ENCODE assay signal across 7 mouse cellular contexts in genomic region chr11:53567224-53568014, GRCm38 (mm10). TPM values are rescaled to one million over a fixed set of nuclear protein-coding genes. Genes with fewer than 3 reads are reported as not detected.
DNase-seq lines count a peak whose midpoint lies in the region; ATAC-seq and TF ChIP-seq lines count a peak whose summit lies in the region.

Kif3a (plus strand) TSS chr11:53567379.

- H3K27me3 ChIP-seq in embryonic facial prominence, embryonic 10.5 days (replicated peaks; ENCODE audit: low read depth, poor library complexity, severe bottlenecking), result no peaks in the 10 kb centered on the region
- H3K27me3 ChIP-seq in intestine, postnatal 0 days (replicated peaks; ENCODE audit: control insufficient read depth, insufficient read depth, low read length), result no peaks in the 10 kb centered on the region
- no peaks in the 10 kb centered on the region for H3K27me3 ChIP-seq in midbrain, embryonic 12.5 days
- H3K27me3 ChIP-seq in small intestine, adult 2 months (ENCODE audit: control insufficient read depth, insufficient read depth, low read length), result no peaks in the 10 kb centered on the region; the same call in 1 of the 2 replicates

- peaks cover 17% of the 10 kb centered on the region for H3K4me1 ChIP-seq in embryonic facial prominence, embryonic 10.5 days
- no peaks in the 10 kb centered on the region; the same call in 1 of the 2 replicates for H3K4me1 ChIP-seq in intestine, postnatal 0 days (replicated peaks; ENCODE audit: control insufficient read depth, insufficient read depth, low read length)
- peaks cover 19% of the 10 kb centered on the region for H3K4me1 ChIP-seq in midbrain, embryonic 12.5 days
- no peaks in the 10 kb centered on the region for H3K4me1 ChIP-seq in small intestine, adult 2 months (ENCODE audit: control insufficient read depth, insufficient read depth, insufficient read length, low read length)

- intact Hi-C loops in left cerebral cortex, postnatal 4 days (cut with DNase I), result loop anchor here (5.0 kb wide), 1 partner anchor 100 kb away; no protein-coding TSS in a partner anchor

- under 1% methylated on average over 69 of the region's 69 CpGs for WGBS in embryonic facial prominence, embryonic 10.5 days
- under 1% methylated on average over 67 of the region's 69 CpGs for WGBS in intestine, postnatal 0 days
- WGBS in midbrain, embryonic 12.5 days, result 1% methylated on average over 68 of the region's 69 CpGs
- WGBS in small intestine, adult 2 months, result 2% methylated on average over 68 of the region's 69 CpGs

- H3K9ac ChIP-seq in intestine, postnatal 0 days (ENCODE audit: low read depth, low read length), result peak within 1 kb of the TSS; percentile 66
- H3K9ac ChIP-seq in midbrain, embryonic 12.5 days (replicated peaks), result peak within 1 kb of the TSS; percentile 83

- DNase-seq in adrenal gland, postnatal 10 days, result peak; percentile 95
- DNase-seq in embryonic facial prominence, embryonic 10.5 days (ENCODE audit: low spot score), result peak; percentile 97
- DNase-seq in gonadal fat pad, adult 2 months (ENCODE audit: low read depth), result peak; percentile 45
- peak; percentile 96 for DNase-seq in left cerebral cortex, postnatal 4 days

- peak within 1 kb of the TSS; percentile 91 for H3K27ac ChIP-seq in embryonic facial prominence, embryonic 10.5 days (replicated peaks)
- no peak within 1 kb of the TSS for H3K27ac ChIP-seq in intestine, postnatal 0 days (ENCODE audit: low read depth, low read length)
- H3K27ac ChIP-seq in midbrain, embryonic 12.5 days (replicated peaks), result peak within 1 kb of the TSS; percentile 85
- no peak within 1 kb of the TSS for H3K27ac ChIP-seq in small intestine, adult 2 months (ENCODE audit: insufficient read depth, low read depth, low read length)

- peak within 1 kb of the TSS; percentile 97 for H3K4me3 ChIP-seq in embryonic facial prominence, embryonic 10.5 days
- H3K4me3 ChIP-seq in intestine, postnatal 0 days (ENCODE audit: low read depth, low read length), result peak within 1 kb of the TSS; percentile 94
- H3K4me3 ChIP-seq in midbrain, embryonic 12.5 days, result peak within 1 kb of the TSS; percentile 87
- H3K4me3 ChIP-seq in small intestine, adult 2 months (ENCODE audit: low read depth, low read length), result peak within 1 kb of the TSS; percentile 89

- 0 out of 2 replicates have a peak, but pooled peaks have one; percentile 10 for TF ChIP-seq POLR2A in small intestine, adult 2 months (IDR thresholded peaks at IDR 0.05; ENCODE audit: low read depth, low read length)

- peaks cover 17% of the 10 kb centered on the region for H3K36me3 ChIP-seq in embryonic facial prominence, embryonic 10.5 days (replicated peaks)
- H3K36me3 ChIP-seq in intestine, postnatal 0 days (ENCODE audit: control insufficient read depth, insufficient read depth), result no peaks in the 10 kb centered on the region
- peaks cover 10% of the 10 kb centered on the region for H3K36me3 ChIP-seq in midbrain, embryonic 12.5 days
- no peaks in the 10 kb centered on the region for H3K36me3 ChIP-seq in small intestine, adult 2 months (ENCODE audit: control insufficient read depth, insufficient read depth, low read length)

- H3K4me2 ChIP-seq in intestine, postnatal 0 days (replicated peaks; ENCODE audit: low read depth), result peak within 1 kb of the TSS; percentile 87
- peak within 1 kb of the TSS; percentile 72 for H3K4me2 ChIP-seq in midbrain, embryonic 12.5 days (replicated peaks)

- ATAC-seq in intestine, postnatal 0 days, result peak; percentile 97
- ATAC-seq in midbrain, embryonic 12.5 days (ENCODE audit: low FRiP score, low read depth), result peak; percentile 97

- H3K9me3 ChIP-seq in embryonic facial prominence, embryonic 10.5 days, result peaks cover 4% of the 10 kb centered on the region; the same call in 1 of the 2 replicates
- H3K9me3 ChIP-seq in intestine, postnatal 0 days (ENCODE audit: control insufficient read depth), result no peaks in the 10 kb centered on the region
- H3K9me3 ChIP-seq in midbrain, embryonic 12.5 days, result 0 out of 2 replicates have a peak, but pooled peaks cover 7% of the 10 kb centered on the region

- no peak for TF ChIP-seq CTCF in intestine, postnatal 0 days (IDR thresholded peaks at IDR 0.05; ENCODE audit: low read depth)
- TF ChIP-seq CTCF in small intestine, adult 2 months (IDR thresholded peaks at IDR 0.05; ENCODE audit: extremely low read depth, insufficient read length, insufficient replicate concordance, low read depth, low read length), result no peak

RNA-seq across cellular contexts. Expression of gene Kif3a, which starts in this region (rescaled TPM):
- total RNA-seq in adrenal gland, postnatal 10 days (2021), result 10 to 100 TPM; 24.2 to 26.5 TPM
- polyA plus RNA-seq in embryonic facial prominence, embryonic 10.5 days (2016; fragmentation: Nextera tagmentation; extraction: Ambion mirVana), result 68.0 and 77.6 TPM in 2 replicates
- 5.9 and 6.4 TPM in 2 replicates for polyA plus RNA-seq in gonadal fat pad, adult 2 months (2012; rRNA removed)
- polyA plus RNA-seq in intestine, postnatal 0 days (2015; fragmentation: Nextera tagmentation; extraction: Ambion mirVana), result 17.0 and 18.4 TPM in 2 replicates
- total RNA-seq in left cerebral cortex, postnatal 4 days (2021), result 100 to 1,000 TPM; 169 to 171 TPM
- 127 and 151 TPM in 2 replicates for polyA plus RNA-seq in midbrain, embryonic 12.5 days (2016; fragmentation: Nextera tagmentation; extraction: Ambion mirVana)
- polyA plus RNA-seq in small intestine, adult 2 months (2012; rRNA removed), result 0.72 and 0.89 TPM in 2 replicates

Comparison
In these comparisons a context has a peak if more than half of its experiments do, and no peak if none do; other contexts are left out.
1. RNA of gene Kif3a (total RNA-seq): 169 to 171 TPM in left cerebral cortex, postnatal 4 days; 24.2 to 26.5 TPM in adrenal gland, postnatal 10 days; every median in the first group is over 4 times any median in the second.
2. DNase-seq: peak in every context shown above with its lines; median percentile 97 in embryonic facial prominence, embryonic 10.5 days; 96 in left cerebral cortex, postnatal 4 days; 95 in adrenal gland, postnatal 10 days; 45 in gonadal fat pad, adult 2 months.
3. H3K27ac ChIP-seq: peak in embryonic facial prominence, embryonic 10.5 days (single experiment) and midbrain, embryonic 12.5 days (single experiment); none in intestine, postnatal 0 days (single experiment) and small intestine, adult 2 months (single experiment).
4. Peak in every context shown above with its lines, with median percentiles within 50 percentile points of each other: H3K4me3 ChIP-seq.